Mouse (Mus musculus) 3134 (cell line): ENCODE results near the gene Rimklb.

Source experiments
- DNase-seq: peaks from one replicate; pipeline ENCODE4 v3.0.0-alpha.2; 2011; ENCODE audit warnings: low spot score; ENCODE audit not compliant: insufficient read length; ENCODE audit errors: extremely low read depth

Gene Rimklb

DNA sequence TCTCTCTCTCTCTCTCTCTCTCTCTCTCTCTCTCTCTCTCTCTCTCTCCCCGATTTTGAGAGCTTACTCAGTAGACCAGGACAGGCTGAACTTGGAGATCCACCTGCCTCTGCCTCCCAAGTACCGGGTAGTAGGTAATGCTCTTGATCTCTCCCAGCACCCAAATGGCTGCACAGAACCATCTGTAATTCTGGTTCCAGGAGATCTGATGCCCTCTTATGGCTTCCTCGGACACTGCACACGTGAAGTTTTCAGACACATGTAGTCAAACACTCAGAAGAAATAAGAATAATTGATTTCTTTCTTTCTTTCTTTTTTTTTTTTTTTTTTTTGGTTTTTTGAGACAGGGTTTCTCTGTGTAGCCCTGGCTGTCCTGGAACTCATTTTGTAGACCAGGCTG, 59.3 kb downstream of the Rimklb start:
- DNase-seq, result no peak

- DNase-seq, result no peak
Observed at GRCm38 (mm10) chr6:122435270-122435669, 63.3 kb downstream of the Rimklb start.

DNA sequence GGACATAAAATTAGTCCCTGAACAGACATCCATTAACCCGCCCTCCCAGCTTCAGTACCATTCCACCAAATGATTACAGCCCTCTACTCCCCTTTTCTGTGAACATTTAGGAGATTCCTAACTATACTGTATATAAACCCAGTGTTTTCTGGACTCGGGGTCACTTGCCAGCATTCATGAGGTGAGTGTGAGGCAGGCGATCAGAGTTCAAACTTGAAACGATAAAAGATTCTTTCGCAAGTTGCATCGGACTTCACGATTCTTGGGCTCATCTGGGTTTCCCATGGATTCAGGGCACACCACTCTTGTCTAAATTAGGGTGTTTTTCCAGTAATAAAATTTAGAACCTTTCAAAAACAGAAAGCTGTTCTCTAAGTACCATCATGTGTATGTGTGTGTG, 71.1 kb downstream of the Rimklb start:
- no peak for DNase-seq

DNA sequence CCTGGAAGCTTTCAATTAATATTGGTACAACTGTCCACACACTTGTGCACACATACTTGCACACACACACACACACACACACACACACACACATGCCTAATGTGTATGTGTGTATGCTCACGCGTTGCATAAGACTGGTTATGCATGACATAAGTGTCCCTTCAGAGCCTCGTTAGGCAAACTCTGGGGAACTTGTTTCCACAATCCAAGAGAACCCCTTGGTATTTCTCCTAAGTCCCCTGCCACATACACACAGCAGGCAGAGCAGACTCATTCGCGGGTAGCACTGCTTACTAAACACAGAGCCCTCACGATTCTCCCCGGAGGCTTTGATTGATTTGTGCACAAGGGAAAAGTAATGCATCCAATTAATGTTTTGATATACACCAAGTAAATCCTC, 81.5 kb downstream of the Rimklb start:
- DNase-seq, result no peak

DNA sequence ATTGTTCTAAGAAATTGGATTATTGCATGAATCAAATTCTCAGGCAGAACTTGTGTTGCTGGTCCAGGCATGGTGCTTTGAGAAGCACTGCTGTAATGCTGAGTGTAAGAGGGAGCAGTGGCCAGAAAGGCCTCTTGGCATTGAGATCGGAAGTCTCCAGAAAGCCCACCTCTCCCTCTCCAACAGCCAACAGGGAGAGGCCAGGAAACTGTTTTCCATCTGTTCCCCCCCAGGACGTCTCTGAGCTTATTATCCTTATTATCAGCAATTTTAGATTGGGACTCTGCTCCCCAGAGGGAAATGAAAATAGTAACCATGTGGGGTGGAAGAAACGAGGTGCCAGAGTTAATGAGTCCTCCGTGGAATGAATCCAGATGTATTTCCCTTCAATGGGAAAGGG, 82.2 kb downstream of the Rimklb start:
- no peak for DNase-seq

DNA sequence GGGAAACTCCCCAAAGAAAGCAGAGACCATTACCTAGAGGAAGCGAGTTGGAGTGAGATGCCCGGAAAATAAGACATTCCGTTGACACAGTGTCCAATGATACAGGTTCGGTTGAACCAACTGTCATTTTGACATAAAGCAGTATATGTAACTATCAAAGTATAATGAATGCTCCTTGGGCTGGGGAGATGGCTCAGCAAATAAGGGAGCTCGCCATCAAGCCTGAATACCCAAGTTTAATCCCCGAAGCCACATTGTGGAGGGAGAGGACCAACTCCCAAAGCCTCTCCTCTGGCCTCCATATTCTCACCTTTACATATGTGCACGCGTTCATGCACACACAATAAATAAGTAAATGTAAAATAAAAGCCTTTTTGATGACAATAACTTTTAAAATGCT, 87.3 kb downstream of the Rimklb start:
- DNase-seq, result no peak

DNA sequence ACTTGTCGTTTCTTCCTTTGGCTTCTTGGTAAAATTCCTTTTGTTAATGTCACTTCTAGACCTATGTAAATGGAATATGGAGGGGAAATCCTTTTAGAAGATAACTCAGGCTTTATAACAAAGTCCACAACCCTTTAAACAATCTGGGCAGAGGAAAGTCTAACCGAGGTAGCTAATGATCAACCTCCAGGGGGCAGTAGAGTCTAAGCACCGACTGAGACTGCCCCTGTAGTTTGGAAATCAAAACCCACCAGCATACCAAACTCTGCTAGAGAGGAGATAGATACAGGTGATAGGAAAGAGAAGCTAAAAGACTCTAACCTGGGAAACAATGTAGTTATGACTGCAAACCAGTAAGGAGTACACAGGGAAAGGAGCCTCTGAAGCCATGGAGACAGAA, 96.3 kb downstream of the Rimklb start:
- no peak for DNase-seq

- DNase-seq, result no peak
Observed at GRCm38 (mm10) chr6:122400263-122400662, 98.3 kb downstream of the Rimklb start.
